11 mouse cellular contexts compared by ENCODE assay signal in genomic region chr4:82035074-82035703, GRCm38 (mm10).
DNase-seq lines count a peak whose midpoint lies in the region; ATAC-seq and TF ChIP-seq lines count a peak whose summit lies in the region.
"Had no signal": no experiment of that assay in that cellular context is flagged by ENCODE, and none has a peak within 500 bp of the region (broad histone marks: within the 10 kb centered on the region; RNA-seq: fewer than 3 reads in every experiment).

No protein-coding gene starts in this region.

- H3K4me1 ChIP-seq in kidney, adult 2 months (ENCODE audit: control insufficient read depth, insufficient read depth, low read length): no peaks in the 10 kb centered on the region
- H3K4me1 ChIP-seq in kidney, embryonic 15.5 days: no peaks in the 10 kb centered on the region
- peaks cover 2% of the 10 kb centered on the region; the same call in 1 of the 2 replicates for H3K4me1 ChIP-seq in embryonic facial prominence, embryonic 11.5 days (ENCODE audit: control insufficient read depth, insufficient read depth, low read length)
- H3K4me1 ChIP-seq in limb, embryonic 15.5 days: peaks cover 6% of the 10 kb centered on the region

- no peaks in the 10 kb centered on the region for H3K9me3 ChIP-seq in kidney, embryonic 15.5 days (replicated peaks)
- no peaks in the 10 kb centered on the region for H3K9me3 ChIP-seq in embryonic facial prominence, embryonic 11.5 days (replicated peaks; ENCODE audit: control insufficient read depth, low read length)
- no peaks in the 10 kb centered on the region for H3K9me3 ChIP-seq in limb, embryonic 15.5 days
- H3K9me3 ChIP-seq: midbrain, embryonic 10.5 days had no signal

- no peaks in the 10 kb centered on the region for H3K36me3 ChIP-seq in kidney, adult 2 months (ENCODE audit: control insufficient read depth, insufficient read depth, low read length)
- H3K36me3 ChIP-seq in kidney, embryonic 15.5 days: no peaks in the 10 kb centered on the region
- H3K36me3 ChIP-seq in embryonic facial prominence, embryonic 11.5 days (replicated peaks; ENCODE audit: control insufficient read depth, insufficient read depth, low read depth, low read length): no peaks in the 10 kb centered on the region
- no peaks in the 10 kb centered on the region for H3K36me3 ChIP-seq in limb, embryonic 15.5 days
- H3K36me3 ChIP-seq: midbrain, embryonic 10.5 days had no signal

- no peak for ATAC-seq in kidney, embryonic 15.5 days (replicated peaks; ENCODE audit: low FRiP score)
- ATAC-seq in embryonic facial prominence, embryonic 11.5 days (replicated peaks; ENCODE audit: insufficient number of reproducible peaks, low FRiP score, low TSS enrichment, low read depth): no peak; the same call in 1 of the 2 replicates
- ATAC-seq in limb, embryonic 15.5 days (ENCODE audit: insufficient number of reproducible peaks, low FRiP score, low TSS enrichment, low read depth): 0 out of 2 replicates have a peak, but pooled peaks have one; percentile 35
- no peak for ATAC-seq in frontal cortex, adult (ENCODE audit: low TSS enrichment)

- no peak for TF ChIP-seq CTCF in kidney, adult 2 months (conservative IDR thresholded peaks at IDR 0.05; ENCODE audit: insufficient read depth, insufficient read length, low read depth, low read length)

- DNase-seq in kidney, adult 2 months: peak; percentile 37
- DNase-seq in NIH3T3 (ENCODE audit: low read depth): peak; percentile 92
- peak; percentile 23 for DNase-seq in embryonic facial prominence, embryonic 11.5 days (ENCODE audit: low spot score)
- no peak for DNase-seq in cerebellum, adult 9-11 months
- DNase-seq in frontal cortex, postnatal 25 days (ENCODE audit: low spot score in 2 of 2): no peak
- DNase-seq: spleen, adult 18-20 months; thymus, postnatal 4 days had no signal

- no peak overlapping the region for H3K4me2 ChIP-seq in kidney, embryonic 15.5 days
- peak overlapping the region; percentile 4; the same call in 1 of the 2 replicates for H3K4me2 ChIP-seq in embryonic facial prominence, embryonic 11.5 days (ENCODE audit: low read depth, low read length)
- no peak overlapping the region for H3K4me2 ChIP-seq in limb, embryonic 15.5 days

- no peak for TF ChIP-seq POLR2A in kidney, adult 2 months (IDR thresholded peaks at IDR 0.05; ENCODE audit: low read depth, low read length)

- no peaks in the 10 kb centered on the region for H3K27me3 ChIP-seq in kidney, adult 2 months (replicated peaks; ENCODE audit: control insufficient read depth, insufficient read depth, low read length)
- no peaks in the 10 kb centered on the region for H3K27me3 ChIP-seq in kidney, embryonic 15.5 days
- no peaks in the 10 kb centered on the region for H3K27me3 ChIP-seq in embryonic facial prominence, embryonic 11.5 days (ENCODE audit: control insufficient read depth, insufficient read depth, low read length)
- H3K27me3 ChIP-seq in limb, embryonic 15.5 days: no peaks in the 10 kb centered on the region

- WGBS in kidney, adult 2 months: 45% methylated on average over 3 of the region's 3 CpGs
- 45% methylated on average over 3 of the region's 3 CpGs for WGBS in kidney, embryonic 15.5 days
- 45% methylated on average over 3 of the region's 3 CpGs for WGBS in embryonic facial prominence, embryonic 11.5 days
- 29% methylated on average over 3 of the region's 3 CpGs for WGBS in limb, embryonic 15.5 days

- no peak overlapping the region for H3K27ac ChIP-seq in kidney, adult 2 months (ENCODE audit: insufficient read depth, low read depth, low read length)
- no peak overlapping the region for H3K27ac ChIP-seq in kidney, embryonic 15.5 days
- no peak overlapping the region for H3K27ac ChIP-seq in embryonic facial prominence, embryonic 11.5 days (replicated peaks; ENCODE audit: low read depth, low read length)
- H3K27ac ChIP-seq in limb, embryonic 15.5 days: peak overlapping the region; percentile 33; the same call in 1 of the 2 replicates
- H3K27ac ChIP-seq: midbrain, embryonic 10.5 days had no signal

- no peak overlapping the region for H3K9ac ChIP-seq in kidney, embryonic 15.5 days
- H3K9ac ChIP-seq in embryonic facial prominence, embryonic 11.5 days (replicated peaks; ENCODE audit: low read length): no peak overlapping the region
- no peak overlapping the region for H3K9ac ChIP-seq in limb, embryonic 15.5 days

- H3K4me3 ChIP-seq in kidney, adult 2 months (ENCODE audit: insufficient read depth, low read depth, low read length): no peak overlapping the region
- H3K4me3 ChIP-seq in kidney, embryonic 15.5 days (replicated peaks): no peak overlapping the region
- no peak overlapping the region for H3K4me3 ChIP-seq in embryonic facial prominence, embryonic 11.5 days (ENCODE audit: low read depth, low read length)
- no peak overlapping the region for H3K4me3 ChIP-seq in limb, embryonic 15.5 days
- H3K4me3 ChIP-seq: midbrain, embryonic 10.5 days had no signal

Comparison
In these comparisons a context has a peak if more than half of its experiments do, and no peak if none do; other contexts are left out.
1. DNase-seq: peak in kidney, adult 2 months (single experiment), NIH3T3 (single experiment) and embryonic facial prominence, embryonic 11.5 days (single experiment); none in cerebellum, adult 9-11 months (single experiment) and frontal cortex, postnatal 25 days (0 of 2).